Mouse (Mus musculus) small intestine, adult 2 months (tissue): ENCODE results near the gene Rasgrp4.

Source experiments
- CTCF ChIP-seq: fragments of 200-500 bp; IDR thresholded peaks from 2 replicates; pipeline ENCODE4 v1.5.1; 2012; ENCODE audit warnings: low read depth, mild to moderate bottlenecking, control low read depth, inconsistent platforms, low read length, moderate library complexity, mixed read lengths; ENCODE audit not compliant: insufficient replicate concordance, insufficient read length; ENCODE audit errors: extremely low read depth
- POLR2A ChIP-seq: fragments of 200-500 bp; IDR thresholded peaks from 2 replicates; pipeline ENCODE4 v1.6.1; 2012; ENCODE audit warnings: low read depth, mild to moderate bottlenecking, control low read depth, inconsistent platforms, low read length, moderate library complexity

- TF ChIP-seq POLR2A (peak; percentile 93), CTCF (no peak)
Measured at GRCm38 (mm10) chr7:29155196-29155837, 20.7 kb downstream of the Rasgrp4 start.
